Mouse (Mus musculus) neutrophil, adult 59 days (primary cell): ENCODE measurements around the gene Gpr34. TPM values are rescaled to one million over a fixed set of nuclear protein-coding genes. Genes with fewer than 3 reads are reported as not detected.

ENCODE experiments used
- total RNA-seq, 2 experiments: library from RNA; stranded (reverse); gene quantifications; 1 replicate in 1 of 2; 2 replicates in 1 of 2; pipeline ENCODE4 v1.2.4; 2023

Gene Gpr34
- total RNA-seq: 1 to 10 TPM; 1.1 to 1.2 TPM

GRCm38 (mm10) chrX:13631599-13632283, at the start of gene Gpr34:
TSS of gene Gpr34 (plus strand) at chrX:13632089.

DNA sequence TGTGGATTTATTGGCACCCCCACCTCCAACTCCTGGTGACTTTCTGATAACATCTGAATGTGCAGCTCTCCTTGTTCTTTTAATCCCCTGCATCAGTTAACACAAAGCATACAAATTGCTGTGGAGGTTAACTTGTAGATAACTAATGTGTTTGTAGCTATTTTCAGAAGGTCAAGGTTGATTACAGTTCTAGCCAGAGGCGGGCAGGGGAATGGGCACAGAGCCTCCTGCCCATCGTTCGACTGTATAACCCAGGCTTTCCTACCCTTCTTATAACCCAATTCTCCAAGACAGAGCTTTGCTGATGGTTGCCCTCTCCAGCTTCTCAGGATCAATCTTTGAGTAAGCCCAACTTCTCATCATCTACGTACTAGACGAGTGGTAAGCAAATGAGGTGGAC, 29.2 kb downstream of the Gpr34 start, which contains the start of gene Gpr82:
TSS of gene Gpr82 (plus strand) at position 301 of the 400 bp plus-strand sequence.

Other genes with a start within 250 kb of the Gpr34 start
- gene Nyx, start 166.0 kb upstream of the Gpr34 start, total RNA-seq: under 1 TPM; 0.07 TPM
- gene Gpr82, start 29.3 kb downstream of the Gpr34 start, total RNA-seq: not detected
- 10 to 100 TPM; 70.6 to 87.2 TPM for gene Cask, start 219.3 kb downstream of the Gpr34 start, total RNA-seq